Mouse (Mus musculus) brain, embryonic 14.5 days (tissue): Measurements from ENCODE around the gene Rwdd3.

Source experiments
- CTCF ChIP-seq: fragments of 200-500 bp; IDR thresholded peaks from 2 replicates; pipeline ENCODE4 v1.5.1; 2012; ENCODE audit warnings: inconsistent platforms, mild to moderate bottlenecking, moderate library complexity, borderline replicate concordance; ENCODE audit not compliant: insufficient read depth, insufficient read length; ENCODE audit errors: extremely low read depth
- POLR2A ChIP-seq: fragments of 200-500 bp; IDR thresholded peaks from 2 replicates; pipeline ENCODE4 v1.6.1; 2012; ENCODE audit warnings: mild to moderate bottlenecking, inconsistent platforms, borderline replicate concordance; ENCODE audit not compliant: poor library complexity, insufficient read depth, insufficient read length, severe bottlenecking; ENCODE audit errors: extremely low read depth

GRCm38 (mm10) chr3:121171872-121172265 lies 374 bp upstream of the Rwdd3 start:
- TF ChIP-seq POLR2A, result no peak
- TF ChIP-seq CTCF, result no peak
